Mouse (Mus musculus) C2C12 (cell line): ENCODE results near the gene Sec16b.

Experiments
- CTCF ChIP-seq: IDR thresholded peaks from one replicate; pipeline ENCODE4 v1.5.1; 2011; ENCODE audit not compliant: control insufficient read depth, insufficient read depth, insufficient read length
- FOSL1 ChIP-seq: IDR thresholded peaks from one replicate; pipeline ENCODE4 v1.8.0; 2011; ENCODE audit warnings: mild to moderate bottlenecking, low read length; ENCODE audit not compliant: poor library complexity, insufficient read depth, severe bottlenecking
- MAX ChIP-seq: IDR thresholded peaks from one replicate; pipeline ENCODE4 v1.6.1; 2011; ENCODE audit warnings: mild to moderate bottlenecking, control low read depth
- USF1 ChIP-seq: IDR thresholded peaks from one replicate; pipeline ENCODE4 v1.6.1; 2011; ENCODE audit warnings: low read depth, mild to moderate bottlenecking, control low read depth, moderate library complexity

DNA sequence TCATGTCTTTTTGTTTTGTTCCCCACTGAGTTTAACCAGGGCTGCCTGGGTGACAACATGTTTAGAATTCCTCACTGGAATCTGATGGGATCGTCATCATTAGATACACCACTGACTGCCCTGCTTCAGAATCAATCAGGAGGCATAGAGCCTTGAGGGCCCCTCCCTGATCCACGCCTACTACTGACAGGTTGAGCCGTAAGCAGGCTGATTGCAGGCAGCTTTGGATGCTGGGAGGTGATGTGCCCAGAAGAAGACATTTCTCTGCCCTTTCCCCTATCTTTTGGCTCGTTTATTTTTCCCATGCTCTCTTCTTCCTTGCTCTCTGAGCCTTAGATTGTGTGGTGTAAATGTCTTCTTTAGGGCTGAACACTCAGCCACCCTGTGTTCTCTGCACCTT is 7.8 kb downstream of the Sec16b start:
- TF ChIP-seq MAX (no peak), CTCF (no peak), USF1 (no peak), FOSL1 (no peak)
